Mouse (Mus musculus) heart, postnatal 0 days (tissue): Measurements from ENCODE around the gene Fam163a.

Experiments
- CTCF ChIP-seq: IDR thresholded peaks from 2 replicates; pipeline ENCODE4 v1.5.1; 2016; ENCODE audit warnings: antibody characterized with exemption, control low read depth, low read depth
- EP300 ChIP-seq: IDR thresholded peaks from 2 replicates; pipeline ENCODE4 v1.6.1; 2016; ENCODE audit warnings: antibody characterized with exemption, low read depth

DNA sequence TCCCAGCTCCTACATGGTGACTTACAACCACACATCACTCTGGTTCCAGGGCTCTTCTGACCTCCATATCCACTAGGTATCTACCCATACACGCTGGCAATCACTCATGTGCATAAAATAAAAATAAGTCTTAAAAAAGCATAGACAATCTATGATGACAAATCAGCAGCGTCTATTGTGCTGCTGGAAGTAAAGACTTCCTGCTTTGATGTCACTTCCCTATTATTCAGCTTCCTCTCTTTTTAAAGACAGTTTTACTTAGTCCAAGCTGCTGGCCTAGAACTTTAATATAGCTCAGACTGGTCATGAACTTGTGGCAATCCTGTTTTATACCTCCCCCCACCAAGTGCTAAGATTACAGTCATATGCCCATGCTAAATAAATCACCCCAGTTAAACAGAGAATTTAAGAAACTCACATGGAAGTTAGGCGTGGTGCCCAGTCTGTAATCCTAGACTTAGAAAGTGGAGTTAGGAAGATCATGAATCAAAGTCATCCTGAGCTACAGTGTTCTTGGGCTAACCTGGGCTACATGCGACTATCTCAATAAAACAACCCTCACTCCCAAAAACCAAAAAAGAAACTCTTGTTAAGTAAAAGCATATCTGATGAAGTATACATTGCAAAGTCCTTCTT, 176.4 kb downstream of the Fam163a start:
- TF ChIP-seq EP300 (no peak), CTCF (no peak)
